Mouse (Mus musculus): ENCODE measurements at regions not wholly inside any gene's neighbourhood (a gene's known extent, or its start where the extent isn't known, plus 50 kb on each side); places are given as distances from the start of the nearest gene placed in this dataset.

GRCm38 (mm10) chr15:62382233-62382632 lies 1459.4 kb upstream of the A1bg start:
- TF ChIP-seq EP300 (IDR thresholded peaks at IDR 0.05; ENCODE audit: low read depth), result no peak
- no peak for TF ChIP-seq CTCF (IDR thresholded peaks at IDR 0.05; ENCODE audit: low read depth)
